Mouse (Mus musculus) liver, embryonic 15.5 days (tissue): ENCODE data around the gene Tln1. TPM values are rescaled to one million over a fixed set of nuclear protein-coding genes. Genes with fewer than 3 reads are reported as not detected.
"Not testable (repeated sequence)": the region's sequence is repeated elsewhere in the genome, so short reads cannot be mapped to it uniquely, and the experiment has no call there.

ENCODE experiments used
- ATAC-seq: fragments of 200-750 bp; cut with Nextera tagmentation; 2 replicates; pipeline ENCODE4 v1.8.0; 2017; ENCODE audit warnings: moderate number of reproducible peaks, mild to moderate bottlenecking, moderate library complexity; ENCODE audit not compliant: insufficient read depth
- H3K27ac ChIP-seq: fragments of 300-500 bp; sonication (generic); replicated peaks from 2 replicates; pipeline ENCODE4 v1.5.1; 2015; ENCODE audit warnings: mild to moderate bottlenecking, inconsistent platforms
- H3K27me3 ChIP-seq: fragments of 300-500 bp; sonication (generic); 2 replicates; pipeline ENCODE4 v1.6.1; 2015; ENCODE audit warnings: mild to moderate bottlenecking, inconsistent platforms
- H3K36me3 ChIP-seq: fragments of 300-500 bp; sonication (generic); replicated peaks from 2 replicates; pipeline ENCODE4 v1.6.1; 2015; ENCODE audit warnings: moderate library complexity, mild to moderate bottlenecking, inconsistent platforms
- H3K4me1 ChIP-seq: fragments of 300-500 bp; sonication (generic); replicated peaks from 2 replicates; pipeline ENCODE4 v1.6.1; 2015; ENCODE audit warnings: inconsistent platforms
- H3K4me2 ChIP-seq: fragments of 300-500 bp; sonication (generic); 2 replicates; pipeline ENCODE4 v1.6.1; 2015; ENCODE audit warnings: moderate library complexity, mild to moderate bottlenecking, inconsistent platforms
- H3K4me3 ChIP-seq: fragments of 300-500 bp; sonication (generic); replicated peaks from 2 replicates; pipeline ENCODE4 v1.5.1; 2015; ENCODE audit warnings: mild to moderate bottlenecking, inconsistent platforms
- H3K9ac ChIP-seq: fragments of 300-500 bp; sonication (generic); 2 replicates; pipeline ENCODE4 v1.6.1; 2015; ENCODE audit warnings: moderate library complexity, mild to moderate bottlenecking, inconsistent platforms
- H3K9me3 ChIP-seq: fragments of 300-500 bp; sonication (generic); replicated peaks from 2 replicates; pipeline ENCODE4 v1.6.1; 2016; ENCODE audit warnings: inconsistent platforms
- WGBS: fragments of 180-500 bp; shearing (Covaris S2); methylation state at CpG from one replicate; pipeline ENCODE4 v1.1.7; 2015; ENCODE audit warnings: mixed read lengths; ENCODE audit not compliant: insufficient replicate concordance; 5-methylcytosine and 5-hydroxymethylcytosine counted together
- polyA plus RNA-seq: library from polyadenylated mRNA; unstranded; fragments of >200 nt; fragmentation: Nextera tagmentation; extraction: Ambion mirVana; gene quantifications from 2 replicates; pipeline ENCODE4 v1.2.1, GENCODE M21; 2015

The Tln1 gene
- polyA plus RNA-seq, result 37.5 and 40.3 TPM in 2 replicates

DNA sequence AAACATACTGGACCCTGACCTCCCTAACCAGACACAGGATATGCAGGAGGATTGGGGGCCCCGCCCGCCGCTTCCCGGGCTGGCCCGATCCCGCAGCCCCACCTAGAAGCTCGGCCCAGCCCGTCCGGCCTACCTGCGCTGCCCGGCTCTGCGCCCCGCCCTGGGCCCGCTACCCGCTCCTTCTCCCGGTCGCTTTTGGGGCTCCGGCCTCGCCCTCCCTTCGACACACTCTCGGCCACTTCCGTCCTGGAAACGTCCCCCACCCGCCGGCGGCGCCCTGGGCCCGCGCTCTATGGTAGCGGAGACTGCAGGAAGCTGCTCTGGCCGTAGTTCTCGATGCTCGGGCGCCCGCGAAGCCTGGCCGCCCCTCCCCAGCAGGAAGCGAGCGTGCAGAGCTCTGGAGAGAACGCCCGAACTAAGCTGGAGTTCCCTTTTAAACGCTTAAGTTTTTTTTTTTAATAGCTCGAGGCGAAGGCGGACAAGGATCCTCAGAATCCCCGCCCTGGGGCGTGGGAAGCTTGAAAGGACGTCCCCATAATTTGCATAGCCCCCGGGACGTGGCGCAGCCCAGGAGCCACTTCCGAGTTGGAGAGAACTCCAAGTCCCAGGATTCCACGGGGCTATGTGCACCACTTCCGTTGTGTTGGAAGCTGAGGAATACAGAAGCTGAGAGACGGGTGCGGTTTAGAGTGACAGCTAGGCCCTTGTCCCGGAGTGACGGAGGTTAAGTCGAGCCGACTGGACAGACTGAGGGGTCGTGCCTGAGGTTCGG lies at the start of gene Tln1, which contains the start of gene Creb3:
Tln1 (minus strand) TSS at position 695 of the 772 bp plus-strand sequence.
Creb3 (plus strand) TSS at position 336 of the 772 bp plus-strand sequence.
- H3K4me1 ChIP-seq, result peaks cover 63% of the 10 kb centered on the region
- peak within 1 kb of the TSS; percentile 83 for H3K4me3 ChIP-seq
- WGBS, result under 1% methylated on average over 62 of the region's 62 CpGs
- ATAC-seq, result peak; percentile 85
- peaks cover 39% of the 10 kb centered on the region for H3K36me3 ChIP-seq
- H3K9me3 ChIP-seq, result no peaks in the 10 kb centered on the region
- H3K27ac ChIP-seq, result peak within 1 kb of the TSS; percentile 100
- H3K4me2 ChIP-seq, result peak within 1 kb of the TSS; percentile 92
- H3K27me3 ChIP-seq, result no peaks in the 10 kb centered on the region
- peak within 1 kb of the TSS; percentile 93 for H3K9ac ChIP-seq

DNA sequence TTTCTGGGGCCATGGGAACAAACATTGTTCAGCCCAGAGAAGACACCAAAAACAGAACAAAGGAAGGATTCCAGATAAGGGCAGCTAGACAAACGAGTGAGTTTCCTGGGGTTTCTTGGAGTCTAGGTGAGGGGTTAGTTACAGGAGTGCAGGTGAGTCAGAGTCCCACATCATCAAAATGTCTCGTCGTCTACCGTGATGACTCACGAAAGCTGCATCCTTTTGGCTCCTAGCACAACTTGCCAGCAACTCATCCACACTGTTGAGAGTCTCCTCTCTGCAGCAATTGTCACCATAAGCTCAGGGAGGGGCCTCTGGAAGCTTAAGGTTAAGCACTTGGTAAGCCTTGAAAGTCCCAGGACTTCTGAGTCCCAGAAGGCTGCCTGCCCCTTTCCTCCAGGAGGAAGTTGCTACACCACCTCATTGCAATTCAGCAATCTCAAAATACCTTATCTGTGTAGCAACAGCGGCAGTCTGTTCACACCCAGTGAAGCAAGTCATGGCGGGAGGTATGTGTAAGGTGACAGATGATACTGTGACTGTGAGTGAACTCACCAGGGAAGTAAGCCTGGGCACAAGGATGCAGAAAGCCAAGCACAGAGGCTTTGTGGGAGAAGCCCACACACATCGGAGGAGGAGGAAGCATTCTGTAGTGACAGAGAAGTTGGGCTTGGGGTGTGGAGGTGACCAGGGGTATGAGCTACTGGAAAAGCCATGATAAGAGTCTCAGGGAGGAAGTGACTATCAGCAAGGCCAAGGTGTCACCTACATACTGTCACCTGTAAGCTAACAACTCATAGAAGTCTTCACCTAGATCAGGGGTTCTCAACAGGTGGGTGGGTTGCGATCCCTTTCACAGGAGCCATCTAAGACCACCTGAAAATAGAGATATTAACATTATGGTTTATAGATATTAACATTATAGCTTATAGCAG lies 42.5 kb upstream of the Tln1 start:
- H3K9me3 ChIP-seq, result no peaks in the 10 kb centered on the region
- H3K36me3 ChIP-seq, result no peaks in the 10 kb centered on the region
- H3K4me1 ChIP-seq, result peaks cover 62% of the 10 kb centered on the region
- peak overlapping the region; percentile 52 for H3K9ac ChIP-seq
- 30% methylated on average over 9 of the region's 9 CpGs for WGBS
- peak overlapping the region; percentile 24 for H3K4me3 ChIP-seq
- ATAC-seq, result peak; percentile 98
- H3K4me2 ChIP-seq, result peak overlapping the region; percentile 72
- no peaks in the 10 kb centered on the region for H3K27me3 ChIP-seq
- peak overlapping the region; percentile 94 for H3K27ac ChIP-seq

DNA sequence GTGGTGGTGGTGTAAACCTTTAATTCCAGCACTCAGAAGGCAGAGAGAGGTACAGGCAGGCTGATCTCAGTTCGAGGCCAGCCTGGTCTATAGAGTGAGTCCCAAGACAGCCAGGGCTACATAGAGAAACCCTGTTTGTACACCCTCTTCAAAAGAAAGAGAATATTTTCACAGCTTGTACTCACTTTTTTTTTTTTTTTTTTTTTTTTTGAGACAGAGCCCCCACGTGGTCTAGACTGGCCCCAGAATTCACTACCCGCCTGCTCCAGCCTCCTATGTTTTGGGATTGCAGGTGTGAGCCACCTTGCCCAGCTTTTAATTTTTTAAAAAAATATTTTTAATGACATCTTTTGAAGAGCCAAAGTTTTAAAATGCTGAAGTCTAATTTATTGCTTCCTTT lies 41.6 kb upstream of the Tln1 start:
- H3K4me1 ChIP-seq, result peaks cover 71% of the 10 kb centered on the region
- no peak for ATAC-seq
- no peaks in the 10 kb centered on the region for H3K9me3 ChIP-seq
- WGBS, result 59% methylated on average over 3 of the region's 3 CpGs
- no peaks in the 10 kb centered on the region for H3K27me3 ChIP-seq
- no peak overlapping the region for H3K9ac ChIP-seq
- no peaks in the 10 kb centered on the region for H3K36me3 ChIP-seq
- H3K4me2 ChIP-seq, result peak overlapping the region; percentile 72; the same call in 1 of the 2 replicates
- H3K4me3 ChIP-seq, result no peak overlapping the region
- H3K27ac ChIP-seq, result peak overlapping the region; percentile 94

DNA sequence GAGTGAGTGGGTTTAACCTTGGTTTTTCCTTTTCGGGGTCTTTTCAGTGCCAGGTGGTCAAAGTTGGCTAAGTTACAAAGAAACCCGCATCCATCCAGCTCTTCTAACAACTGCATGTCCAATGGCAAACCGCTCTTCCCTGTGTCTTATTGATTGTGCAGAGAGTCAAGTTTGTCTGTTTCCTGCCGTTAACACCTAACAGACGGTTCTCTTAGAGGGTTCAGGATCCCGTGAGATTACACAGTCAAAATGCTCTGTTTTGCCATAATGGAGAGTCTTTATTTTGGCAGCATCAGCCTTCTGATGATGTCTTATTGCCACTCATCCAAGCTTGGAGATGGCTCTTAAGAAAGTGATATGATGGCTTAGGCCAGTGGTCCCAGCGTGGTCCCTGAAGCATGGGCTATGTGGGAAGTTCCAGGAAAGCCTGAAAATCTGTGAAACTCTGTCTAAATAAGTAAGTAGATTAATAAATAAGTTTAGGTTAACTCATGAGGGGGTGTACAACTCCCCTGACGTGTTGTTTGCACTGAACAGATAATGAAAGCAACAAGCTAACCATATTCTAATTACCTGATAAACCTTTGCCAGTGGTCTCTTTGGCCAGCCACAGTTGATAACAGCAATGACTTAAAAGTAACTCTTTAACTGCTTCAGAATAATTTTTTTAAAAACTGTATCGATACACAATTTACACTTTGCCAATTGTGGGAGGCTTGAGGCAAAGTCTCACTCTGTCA lies 37.9 kb upstream of the Tln1 start:
- H3K4me2 ChIP-seq, result peak overlapping the region; percentile 42
- no peaks in the 10 kb centered on the region for H3K27me3 ChIP-seq
- H3K4me3 ChIP-seq, result no peak overlapping the region
- 0 out of 2 replicates have a peak overlapping the region, but pooled peaks have one; percentile 11 for H3K9ac ChIP-seq
- peaks cover 82% of the 10 kb centered on the region for H3K4me1 ChIP-seq
- WGBS, result 42% methylated on average over 9 of the region's 9 CpGs
- H3K36me3 ChIP-seq, result no peaks in the 10 kb centered on the region
- no peak for ATAC-seq
- peak overlapping the region; percentile 93 for H3K27ac ChIP-seq
- no peaks in the 10 kb centered on the region for H3K9me3 ChIP-seq

DNA sequence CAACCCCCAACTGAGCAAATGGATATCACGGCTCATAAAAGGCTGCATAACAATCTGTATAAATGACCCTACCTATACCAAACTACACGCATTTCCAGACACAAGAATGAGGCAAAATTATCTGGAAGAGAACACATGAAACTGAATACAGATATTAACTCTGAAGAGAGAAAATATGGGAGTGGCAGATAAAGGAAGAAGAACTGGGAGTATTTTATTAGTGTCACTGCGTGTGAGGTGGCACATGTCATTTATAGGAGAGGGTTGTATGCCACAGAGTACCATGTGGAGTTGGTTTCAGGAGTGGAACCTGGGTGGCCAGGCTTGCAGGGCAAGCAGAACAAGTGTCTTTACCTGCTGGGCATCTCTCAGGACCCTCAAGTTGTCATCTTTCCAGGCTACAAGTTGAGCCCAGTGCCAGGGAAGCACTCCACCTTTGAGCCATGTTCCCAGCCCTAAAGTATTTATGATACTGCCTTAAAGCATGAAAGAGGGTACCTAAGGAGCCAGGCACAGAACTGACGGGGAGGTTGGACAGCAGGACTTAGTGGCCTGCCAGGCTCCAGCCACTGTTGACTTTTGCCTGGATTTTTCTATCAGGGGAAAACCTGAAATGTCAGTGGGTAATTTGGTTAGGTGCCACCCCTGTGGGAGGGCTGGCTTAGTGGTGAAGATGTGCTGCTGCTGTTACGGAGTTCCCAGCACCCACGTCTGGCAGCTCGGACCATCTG lies 36.3 kb upstream of the Tln1 start:
- peak; percentile 71 for ATAC-seq
- Histone ChIP-seq H3K4me1 (peaks cover 66% of the 10 kb centered on the region), H3K27ac (peak overlapping the region; percentile 93), H3K4me3 (no peak overlapping the region), H3K36me3 (no peaks in the 10 kb centered on the region), H3K9me3 (no peaks in the 10 kb centered on the region), H3K27me3 (no peaks in the 10 kb centered on the region), H3K9ac (0 out of 2 replicates have a peak overlapping the region, but pooled peaks have one; percentile 19), H3K4me2 (peak overlapping the region; percentile 52)
- WGBS, result 41% methylated on average over 7 of the region's 7 CpGs

DNA sequence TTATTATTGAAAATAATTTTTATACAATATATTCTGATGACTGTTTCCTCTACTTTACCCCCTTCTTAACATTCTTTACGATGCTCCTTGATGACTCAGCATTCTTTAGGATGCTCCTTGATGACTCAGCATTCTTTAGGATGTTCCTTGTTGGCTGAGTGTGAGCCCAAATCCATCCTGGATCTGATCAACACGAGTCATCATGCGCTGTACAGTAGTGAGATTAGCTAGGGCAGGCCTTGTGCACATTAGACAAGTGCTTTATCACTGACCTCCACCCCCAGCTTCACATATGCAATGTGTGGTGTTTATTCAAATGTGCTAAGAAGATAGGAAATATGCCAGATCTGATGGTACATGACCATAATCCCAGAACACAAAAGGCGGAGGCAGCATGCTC lies 35.7 kb upstream of the Tln1 start:
- peak overlapping the region; percentile 93 for H3K27ac ChIP-seq
- H3K4me3 ChIP-seq, result no peak overlapping the region
- H3K4me1 ChIP-seq, result peaks cover 60% of the 10 kb centered on the region
- peak; percentile 97 for ATAC-seq
- H3K27me3 ChIP-seq, result no peaks in the 10 kb centered on the region
- WGBS, result 23% methylated on average over 4 of the region's 4 CpGs
- H3K9me3 ChIP-seq, result no peaks in the 10 kb centered on the region
- no peaks in the 10 kb centered on the region for H3K36me3 ChIP-seq
- H3K4me2 ChIP-seq, result peak overlapping the region; percentile 52
- 0 out of 2 replicates have a peak overlapping the region, but pooled peaks have one; percentile 19 for H3K9ac ChIP-seq

DNA sequence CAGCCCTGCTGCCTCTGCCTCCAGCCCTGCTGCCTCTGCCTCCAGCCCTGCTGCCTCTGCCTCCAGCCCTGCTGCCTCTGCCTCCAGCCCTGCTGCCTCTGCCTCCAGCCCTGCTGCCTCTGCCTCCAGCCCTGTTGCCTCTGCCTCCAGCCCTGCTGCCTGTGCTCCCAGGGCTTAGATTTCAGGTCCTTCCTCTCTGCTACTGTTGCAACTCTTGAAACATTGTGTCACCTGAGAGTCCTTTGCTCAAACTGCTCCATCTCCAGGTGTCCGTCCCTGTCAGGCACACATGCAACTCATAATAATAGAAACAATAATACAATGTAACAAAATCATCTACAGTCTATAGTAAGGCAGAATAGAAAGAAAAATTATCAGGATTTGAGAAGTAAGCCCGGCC lies 34.1 kb upstream of the Tln1 start:
- not testable (repeated sequence) for ATAC-seq, H3K4me2 ChIP-seq, H3K9me3 ChIP-seq, H3K27me3 ChIP-seq, H3K36me3 ChIP-seq, H3K4me3 ChIP-seq, H3K9ac ChIP-seq
- H3K4me1 ChIP-seq, result peaks cover 55% of the 10 kb centered on the region
- 77% methylated on average over 2 of the region's 2 CpGs for WGBS
- peak overlapping the region; percentile 45; the same call in 1 of the 2 replicates for H3K27ac ChIP-seq

DNA sequence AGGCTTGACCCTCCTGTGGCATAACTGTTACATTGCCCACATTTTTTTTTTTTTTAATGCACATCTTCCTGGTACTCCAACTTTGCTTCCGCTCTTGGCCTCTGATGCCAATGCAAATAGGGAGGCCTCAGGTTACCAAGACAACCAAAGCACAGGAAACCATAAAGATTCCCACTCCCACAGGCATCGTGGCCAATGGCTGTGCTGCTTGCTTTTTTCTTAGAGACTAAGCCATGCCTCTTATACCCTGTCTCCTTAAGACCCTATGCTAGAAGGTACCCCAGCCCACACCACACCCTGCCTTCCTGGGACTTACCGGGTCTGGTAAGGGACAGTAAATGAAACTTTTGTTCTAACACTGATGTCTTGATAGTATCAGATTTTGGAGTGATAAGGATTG lies 31.0 kb upstream of the Tln1 start:
- peaks cover 41% of the 10 kb centered on the region for H3K4me1 ChIP-seq

DNA sequence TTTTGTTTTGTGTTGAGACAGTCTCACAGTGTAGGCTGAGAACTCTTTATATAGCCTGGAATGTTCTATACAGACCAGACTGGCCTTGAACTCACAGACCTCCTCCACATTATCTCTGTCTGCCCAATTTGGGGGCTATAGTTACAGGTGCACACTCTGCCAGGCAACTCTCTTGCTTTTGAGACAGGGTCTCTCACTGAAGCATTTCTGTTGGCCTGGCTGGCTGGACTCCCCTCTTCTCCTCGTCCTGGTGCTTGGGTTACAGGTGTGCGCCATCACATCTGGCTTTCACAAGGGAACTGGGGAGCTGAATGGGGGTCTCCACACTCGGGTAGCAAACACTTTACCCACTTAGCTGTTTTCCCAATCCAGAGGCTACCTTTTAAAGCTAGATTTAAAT lies 29.5 kb upstream of the Tln1 start:
- Histone ChIP-seq H3K4me3 (no peak overlapping the region), H3K4me1 (peaks cover 39% of the 10 kb centered on the region), H3K27me3 (no peaks in the 10 kb centered on the region), H3K9me3 (no peaks in the 10 kb centered on the region), H3K36me3 (no peaks in the 10 kb centered on the region), H3K4me2 (no peak overlapping the region), H3K9ac (no peak overlapping the region), H3K27ac (no peak overlapping the region)
- ATAC-seq, result no peak
- WGBS, result 62% methylated on average over 3 of the region's 3 CpGs

More for the DNA sequence above, 31.0 kb upstream of the Tln1 start:
- H3K36me3 ChIP-seq, result no peaks in the 10 kb centered on the region
- no peak overlapping the region for H3K9ac ChIP-seq
- no peaks in the 10 kb centered on the region for H3K9me3 ChIP-seq
- no peaks in the 10 kb centered on the region for H3K27me3 ChIP-seq
- 59% methylated on average over 3 of the region's 3 CpGs for WGBS
- no peak for ATAC-seq
- no peak overlapping the region for H3K4me2 ChIP-seq
- H3K4me3 ChIP-seq, result no peak overlapping the region
- H3K27ac ChIP-seq, result no peak overlapping the region

DNA sequence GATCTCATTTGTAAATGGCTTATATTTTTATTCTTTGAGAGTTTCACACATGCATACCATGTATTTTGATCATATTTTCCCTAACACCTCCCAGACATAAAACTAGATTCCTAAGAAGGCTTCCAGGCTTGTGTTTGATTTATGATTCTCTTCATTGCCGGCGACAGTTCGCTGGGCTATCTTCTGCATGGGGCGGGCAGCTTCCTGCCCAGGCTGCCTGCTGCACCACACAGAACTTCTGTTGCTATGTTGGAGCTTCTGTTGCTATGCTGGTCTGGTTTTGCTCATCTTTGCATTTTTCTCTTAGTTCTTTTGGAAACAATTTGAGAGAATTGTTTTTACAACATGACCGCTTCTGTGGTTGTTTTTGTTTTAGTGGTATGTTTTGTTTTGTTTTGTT lies 29.1 kb upstream of the Tln1 start:
- Histone ChIP-seq H3K27ac (no peak overlapping the region), H3K4me1 (peaks cover 39% of the 10 kb centered on the region), H3K4me2 (no peak overlapping the region), H3K27me3 (no peaks in the 10 kb centered on the region), H3K9ac (no peak overlapping the region), H3K9me3 (no peaks in the 10 kb centered on the region), H3K4me3 (no peak overlapping the region), H3K36me3 (no peaks in the 10 kb centered on the region)
- WGBS, result 28% methylated on average over 5 of the region's 5 CpGs
- ATAC-seq, result no peak
